Mouse (Mus musculus) frontal cortex, postnatal 10 days (tissue): ENCODE results near the gene Cyb5r1.

Source experiments
- DNase-seq, 2 experiments: peaks; one replicate each; pipeline ENCODE4 v3.0.0; 2022; ENCODE audit warnings: low spot score in 2 of 2, mixed read lengths in 1 of 2

The Cyb5r1 gene

GRCm38 (mm10) chr1:134460294-134461284 is 55.2 kb downstream of the Cyb5r1 start:
- no peak for DNase-seq
